Mouse (Mus musculus) limb, embryonic 11.5 days (tissue): ENCODE data around the gene Eya2. TPM values are rescaled to one million over a fixed set of nuclear protein-coding genes. Genes with fewer than 3 reads are reported as not detected.

Experiments
- ATAC-seq: fragments of 200-750 bp; cut with Nextera tagmentation; 2 replicates; pipeline ENCODE4 v1.8.0; 2017; ENCODE audit warnings: low read depth; ENCODE audit not compliant: insufficient number of reproducible peaks, low FRiP score, low TSS enrichment
- DNase-seq: peaks from one replicate; pipeline ENCODE4 v3.0.0-alpha.2; 2015; ENCODE audit warnings: low spot score
- H3K27ac ChIP-seq: fragments of 300-500 bp; sonication (generic); replicated peaks from 2 replicates; pipeline ENCODE4 v1.5.1; 2014; ENCODE audit warnings: low read depth, mild to moderate bottlenecking, low read length
- H3K27me3 ChIP-seq: fragments of 300-500 bp; sonication (generic); 2 replicates; pipeline ENCODE4 v1.6.1; 2014; ENCODE audit warnings: mild to moderate bottlenecking, low read length, mixed read lengths; ENCODE audit not compliant: control insufficient read depth, insufficient read depth
- H3K36me3 ChIP-seq: fragments of 300-500 bp; sonication (generic); 2 replicates; pipeline ENCODE4 v1.6.1; 2014; ENCODE audit warnings: mild to moderate bottlenecking, low read length, moderate library complexity, mixed read lengths; ENCODE audit not compliant: control insufficient read depth, insufficient read depth
- H3K4me1 ChIP-seq: fragments of 300-500 bp; sonication (generic); 2 replicates; pipeline ENCODE4 v1.6.1; 2014; ENCODE audit warnings: low read length, mixed read lengths; ENCODE audit not compliant: control insufficient read depth, insufficient read depth
- H3K4me2 ChIP-seq: fragments of 300-500 bp; sonication (generic); 2 replicates; pipeline ENCODE4 v1.6.1; 2014; ENCODE audit warnings: low read depth, mild to moderate bottlenecking, moderate library complexity; ENCODE audit not compliant: severe bottlenecking
- H3K4me3 ChIP-seq: fragments of 300-500 bp; sonication (generic); 2 replicates; pipeline ENCODE4 v1.5.1; 2014; ENCODE audit warnings: low read depth, low read length
- H3K9ac ChIP-seq: fragments of 300-500 bp; sonication (generic); 2 replicates; pipeline ENCODE4 v1.6.1; 2014; ENCODE audit warnings: mild to moderate bottlenecking, low read length
- H3K9me3 ChIP-seq: fragments of 300-500 bp; sonication (generic); 2 replicates; pipeline ENCODE4 v1.6.1; 2016; ENCODE audit warnings: low read length; ENCODE audit not compliant: control insufficient read depth
- WGBS: fragments of 180-500 bp; shearing (Covaris S2); extraction: QIAGEN DNeasy Blood & Tissue Kit; methylation state at CpG from one replicate; pipeline ENCODE4 v1.1.7; 2014; 5-methylcytosine and 5-hydroxymethylcytosine counted together
- polyA plus RNA-seq: library from polyadenylated mRNA; unstranded; fragments of >200 nt; fragmentation: Nextera tagmentation; extraction: Ambion mirVana; gene quantifications from 2 replicates; pipeline ENCODE4 v1.2.1, GENCODE M21; 2014

Eya2 gene
- polyA plus RNA-seq, 1 experiment from 2014 or later, result 8.8 TPM

GRCm38 (mm10) chr2:165558916-165559315 is 35.9 kb upstream of the Eya2 start:
- Histone ChIP-seq H3K4me1 (peaks cover 14% of the 10 kb centered on the region), H3K9ac (no peak overlapping the region), H3K27me3 (peaks cover 13% of the 10 kb centered on the region), H3K4me3 (no peak overlapping the region), H3K36me3 (no peaks in the 10 kb centered on the region), H3K4me2 (no peak overlapping the region), H3K9me3 (no peaks in the 10 kb centered on the region), H3K27ac (no peak overlapping the region)
- no peak for ATAC-seq
- no peak for DNase-seq
- WGBS, result 60% methylated on average over 11 of the region's 11 CpGs

DNA sequence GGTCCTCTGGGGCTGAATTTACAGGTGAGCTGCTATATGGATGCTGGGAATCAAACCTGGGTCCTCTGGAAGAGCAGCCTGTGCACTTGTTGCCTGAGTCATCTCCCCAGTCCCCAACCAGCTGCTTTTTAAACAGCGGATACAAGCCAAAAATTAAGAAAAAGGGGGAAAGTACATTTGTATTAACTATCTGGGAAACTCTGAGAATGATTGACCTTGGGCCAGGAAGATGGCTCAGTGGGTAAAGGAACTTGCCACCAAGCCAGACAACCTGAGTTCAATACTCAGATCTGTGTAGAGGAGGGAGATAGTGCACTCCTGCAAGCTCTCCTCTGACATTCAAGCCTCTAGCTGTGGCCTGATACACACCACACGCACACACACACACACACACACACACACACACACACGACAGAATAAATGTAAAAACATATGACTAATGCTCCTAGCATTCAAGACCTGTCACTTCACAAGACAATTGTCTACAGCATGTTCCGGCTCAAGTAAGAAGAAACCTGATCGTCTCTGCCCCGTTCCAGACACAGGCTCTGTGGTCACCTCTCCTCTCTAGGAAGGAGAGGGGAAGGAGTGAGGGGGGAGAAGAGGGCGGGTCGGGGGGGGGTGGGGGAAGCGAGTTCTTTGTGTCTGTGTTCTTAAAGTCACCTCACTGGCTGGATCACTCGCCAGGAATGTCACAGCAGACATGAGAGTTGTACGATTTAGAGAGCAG is 35.2 kb upstream of the Eya2 start:
- no peak overlapping the region for H3K9ac ChIP-seq
- no peaks in the 10 kb centered on the region for H3K9me3 ChIP-seq
- peaks cover 14% of the 10 kb centered on the region for H3K4me1 ChIP-seq
- no peak overlapping the region for H3K27ac ChIP-seq
- 35% methylated on average over 11 of the region's 11 CpGs for WGBS
- DNase-seq, result no peak
- H3K27me3 ChIP-seq, result peaks cover 20% of the 10 kb centered on the region
- H3K4me3 ChIP-seq, result no peak overlapping the region
- no peak overlapping the region for H3K4me2 ChIP-seq
- no peaks in the 10 kb centered on the region for H3K36me3 ChIP-seq
- no peak for ATAC-seq

- peaks cover 22% of the 10 kb centered on the region for H3K27me3 ChIP-seq
- 80% methylated on average over 6 of the region's 6 CpGs for WGBS
- no peaks in the 10 kb centered on the region for H3K36me3 ChIP-seq
- H3K27ac ChIP-seq, result no peak overlapping the region
- H3K9ac ChIP-seq, result no peak overlapping the region
- no peak overlapping the region for H3K4me3 ChIP-seq
- no peaks in the 10 kb centered on the region for H3K9me3 ChIP-seq
- ATAC-seq (no peak), DNase-seq (no peak)
- no peak overlapping the region for H3K4me2 ChIP-seq
- H3K4me1 ChIP-seq, result peaks cover 14% of the 10 kb centered on the region
These were observed 33.0 kb upstream of the Eya2 start for GRCm38 (mm10) chr2:165561861-165562260.

- H3K9me3 ChIP-seq, result no peaks in the 10 kb centered on the region
- no peak overlapping the region for H3K9ac ChIP-seq
- peak overlapping the region; percentile 32 for H3K4me3 ChIP-seq
- peaks cover 22% of the 10 kb centered on the region for H3K27me3 ChIP-seq
- peak overlapping the region; percentile 80 for H3K4me2 ChIP-seq
- peaks cover 14% of the 10 kb centered on the region for H3K4me1 ChIP-seq
- DNase-seq (peak; percentile 62), ATAC-seq (no peak)
- no peak overlapping the region for H3K27ac ChIP-seq
- 2% methylated on average over 52 of the region's 52 CpGs for WGBS
- no peaks in the 10 kb centered on the region for H3K36me3 ChIP-seq
These were observed 31.4 kb upstream of the Eya2 start for GRCm38 (mm10) chr2:165563298-165564058.

DNA sequence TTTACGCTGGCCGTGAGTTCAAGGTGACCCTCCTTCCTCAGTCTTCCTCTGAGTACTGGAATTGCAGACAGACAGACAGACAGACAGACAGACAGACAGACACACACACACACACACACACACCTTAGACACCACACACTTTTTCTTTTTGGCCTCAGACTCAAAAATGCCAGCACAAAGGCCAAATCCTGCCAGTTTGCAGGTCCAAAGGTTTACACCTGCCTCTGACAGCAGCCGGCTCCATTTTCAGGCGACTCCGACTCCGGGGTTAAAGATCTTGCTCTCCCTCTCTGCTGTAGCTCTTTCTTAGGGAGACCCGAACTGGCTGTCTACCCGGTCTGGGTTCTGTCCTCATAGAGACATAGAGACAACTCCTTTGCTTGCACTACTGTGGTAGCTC is 30.7 kb upstream of the Eya2 start:
- no peak overlapping the region for H3K27ac ChIP-seq
- DNase-seq (no peak), ATAC-seq (no peak)
- peaks cover 14% of the 10 kb centered on the region for H3K4me1 ChIP-seq
- H3K9me3 ChIP-seq, result no peaks in the 10 kb centered on the region
- no peaks in the 10 kb centered on the region for H3K36me3 ChIP-seq
- no peak overlapping the region for H3K4me3 ChIP-seq
- H3K27me3 ChIP-seq, result peaks cover 22% of the 10 kb centered on the region
- H3K9ac ChIP-seq, result no peak overlapping the region
- no peak overlapping the region; the same call in 1 of the 2 replicates for H3K4me2 ChIP-seq
- WGBS, result 70% methylated on average over 8 of the region's 8 CpGs

GRCm38 (mm10) chr2:165564620-165565019 is 30.2 kb upstream of the Eya2 start:
- WGBS, result 54% methylated on average over 6 of the region's 6 CpGs
- Histone ChIP-seq H3K27me3 (peaks cover 22% of the 10 kb centered on the region), H3K4me2 (no peak overlapping the region), H3K36me3 (no peaks in the 10 kb centered on the region), H3K9me3 (no peaks in the 10 kb centered on the region), H3K4me3 (no peak overlapping the region), H3K27ac (no peak overlapping the region), H3K4me1 (peaks cover 14% of the 10 kb centered on the region), H3K9ac (no peak overlapping the region)
- DNase-seq (no peak), ATAC-seq (no peak)

GRCm38 (mm10) chr2:165566898-165567297 is 27.9 kb upstream of the Eya2 start:
- Histone ChIP-seq H3K4me2 (no peak overlapping the region), H3K9me3 (no peaks in the 10 kb centered on the region), H3K9ac (no peak overlapping the region), H3K4me1 (peaks cover 10% of the 10 kb centered on the region), H3K4me3 (no peak overlapping the region), H3K36me3 (no peaks in the 10 kb centered on the region), H3K27me3 (peaks cover 22% of the 10 kb centered on the region), H3K27ac (no peak overlapping the region)
- 17% methylated on average over 6 of the region's 6 CpGs for WGBS
- ATAC-seq (0 out of 2 replicates have a peak, but pooled peaks have one; percentile 46), DNase-seq (peak; percentile 44)

DNA sequence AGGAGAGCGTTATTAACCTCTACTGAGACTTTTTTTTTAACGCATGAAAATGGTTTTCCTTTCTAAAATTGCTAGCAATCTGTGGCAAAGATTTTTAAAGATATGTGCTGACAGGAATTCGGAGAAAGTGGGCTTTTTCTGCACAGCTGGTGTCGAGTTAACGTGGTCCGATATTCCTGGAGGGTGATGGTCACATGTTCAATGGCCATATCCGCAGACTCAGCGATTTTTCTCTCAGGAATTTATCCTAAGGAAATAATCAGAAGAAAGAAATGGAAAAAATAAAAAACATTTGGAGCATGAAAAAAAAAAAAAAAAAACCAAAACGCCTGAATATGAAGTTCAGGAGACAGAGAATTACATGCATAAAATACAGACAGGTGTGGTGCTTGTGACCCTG is 27.0 kb upstream of the Eya2 start:
- Histone ChIP-seq H3K9me3 (no peaks in the 10 kb centered on the region), H3K4me2 (no peak overlapping the region), H3K27ac (no peak overlapping the region), H3K4me1 (peaks cover 10% of the 10 kb centered on the region), H3K4me3 (no peak overlapping the region), H3K36me3 (no peaks in the 10 kb centered on the region), H3K9ac (no peak overlapping the region), H3K27me3 (peaks cover 19% of the 10 kb centered on the region)
- ATAC-seq, result no peak
- DNase-seq, result no peak
- 69% methylated on average over 9 of the region's 9 CpGs for WGBS
